Mouse (Mus musculus) neural tube, embryonic 11.5 days (tissue): ENCODE measurements around the gene Maneal. TPM values are rescaled to one million over a fixed set of nuclear protein-coding genes. Genes with fewer than 3 reads are reported as not detected.

ENCODE experiments used
- ATAC-seq: fragments of 200-750 bp; cut with Nextera tagmentation; 2 replicates; pipeline ENCODE4 v1.8.0; 2017; ENCODE audit warnings: moderate number of reproducible peaks, mild to moderate bottlenecking, moderate TSS enrichment, moderate library complexity; ENCODE audit not compliant: insufficient read depth, low FRiP score, low TSS enrichment
- DNase-seq: peaks from one replicate; pipeline ENCODE4 v3.0.0-alpha.2; 2015; ENCODE audit warnings: low spot score
- H3K27ac ChIP-seq: fragments of 300-500 bp; sonication (generic); 2 replicates; pipeline ENCODE4 v1.5.1; 2014; ENCODE audit warnings: low read depth, mild to moderate bottlenecking, low read length
- H3K27me3 ChIP-seq: fragments of 300-500 bp; sonication (generic); 2 replicates; pipeline ENCODE4 v1.6.1; 2014; ENCODE audit warnings: mild to moderate bottlenecking, low read length, mixed read lengths; ENCODE audit not compliant: control insufficient read depth, insufficient read depth
- H3K36me3 ChIP-seq: fragments of 300-500 bp; sonication (generic); 2 replicates; pipeline ENCODE4 v1.6.1; 2014; ENCODE audit warnings: mild to moderate bottlenecking, low read length, moderate library complexity, mixed read lengths; ENCODE audit not compliant: control insufficient read depth, insufficient read depth
- H3K4me1 ChIP-seq: fragments of 300-500 bp; sonication (generic); 2 replicates; pipeline ENCODE4 v1.6.1; 2014; ENCODE audit warnings: low read length, mixed read lengths; ENCODE audit not compliant: control insufficient read depth, insufficient read depth
- H3K4me2 ChIP-seq: fragments of 300-500 bp; sonication (generic); 2 replicates; pipeline ENCODE4 v1.6.1; 2014; ENCODE audit warnings: low read depth, mild to moderate bottlenecking, moderate library complexity
- H3K4me3 ChIP-seq: fragments of 300-500 bp; sonication (generic); 2 replicates; pipeline ENCODE4 v1.5.1; 2014; ENCODE audit warnings: low read depth, low read length
- H3K9ac ChIP-seq: fragments of 300-500 bp; sonication (generic); 2 replicates; pipeline ENCODE4 v1.6.1; 2014; ENCODE audit warnings: mild to moderate bottlenecking, low read length
- H3K9me3 ChIP-seq: fragments of 300-500 bp; sonication (generic); 2 replicates; pipeline ENCODE4 v1.6.1; 2016; ENCODE audit warnings: low read length; ENCODE audit not compliant: control insufficient read depth
- WGBS: fragments of 180-500 bp; shearing (Covaris S2); extraction: QIAGEN DNeasy Blood & Tissue Kit; methylation state at CpG from one replicate; pipeline ENCODE4 v1.1.7; 2014; 5-methylcytosine and 5-hydroxymethylcytosine counted together
- polyA plus RNA-seq: library from polyadenylated mRNA; unstranded; fragments of >200 nt; fragmentation: Nextera tagmentation; extraction: Ambion mirVana; gene quantifications from 2 replicates; pipeline ENCODE4 v1.2.1, GENCODE M21; 2014

Gene Maneal
- polyA plus RNA-seq, 1 experiment from 2014 or later, result 11.8 TPM

DNA sequence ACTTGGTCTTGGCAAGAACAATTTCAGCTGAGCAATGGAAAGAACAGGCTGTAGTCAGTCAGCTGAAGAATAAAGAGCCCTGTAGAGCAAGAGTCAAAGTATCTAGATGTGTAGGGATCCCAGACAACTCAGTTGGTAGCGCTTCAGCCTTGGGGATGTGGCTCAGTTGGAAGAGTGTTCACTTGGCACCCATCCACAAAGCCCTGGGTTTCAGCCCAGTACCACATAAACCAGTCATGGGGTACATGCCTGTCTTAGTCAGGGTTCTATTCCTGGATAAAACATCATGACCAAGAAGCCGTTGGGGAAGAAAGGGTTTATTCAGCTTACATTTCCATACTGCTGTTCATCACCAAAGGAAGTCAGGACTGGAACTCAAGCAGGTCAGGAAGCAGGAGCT, 28.0 kb upstream of the Maneal start:
- DNase-seq (no peak), ATAC-seq (no peak)
- WGBS, result 84% methylated on average over 2 of the region's 2 CpGs
- Histone ChIP-seq H3K9ac (no peak overlapping the region), H3K27me3 (peaks cover 23% of the 10 kb centered on the region), H3K4me1 (0 out of 2 replicates have a peak, but pooled peaks cover 3% of the 10 kb centered on the region), H3K4me3 (no peak overlapping the region), H3K4me2 (no peak overlapping the region), H3K36me3 (no peaks in the 10 kb centered on the region), H3K9me3 (no peaks in the 10 kb centered on the region), H3K27ac (no peak overlapping the region)

DNA sequence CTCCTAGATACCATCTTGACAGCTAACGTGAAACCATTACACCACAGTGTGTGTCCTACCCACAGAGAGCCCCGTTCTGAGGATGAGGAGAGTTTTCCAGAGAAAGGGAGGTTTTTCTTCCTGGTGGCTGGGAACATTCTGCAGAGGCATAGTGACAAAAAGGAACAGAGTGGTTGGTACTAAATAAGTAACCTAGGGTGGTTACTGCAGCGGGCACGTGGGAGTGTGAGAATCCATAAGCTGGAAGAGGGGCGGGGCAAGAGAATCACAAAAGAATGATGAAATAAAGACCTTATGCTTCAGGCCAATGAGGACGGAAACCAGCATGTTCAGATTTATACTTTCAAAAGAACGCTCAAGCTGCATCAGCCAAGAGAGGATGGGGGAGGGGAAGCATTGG, 26.7 kb upstream of the Maneal start:
- Histone ChIP-seq H3K9me3 (no peaks in the 10 kb centered on the region), H3K4me2 (no peak overlapping the region), H3K27me3 (peaks cover 14% of the 10 kb centered on the region; the same call in 1 of the 2 replicates), H3K4me3 (no peak overlapping the region), H3K4me1 (no peaks in the 10 kb centered on the region), H3K36me3 (no peaks in the 10 kb centered on the region), H3K27ac (no peak overlapping the region), H3K9ac (no peak overlapping the region)
- ATAC-seq (no peak), DNase-seq (no peak)
- WGBS, result 71% methylated on average over 7 of the region's 7 CpGs

DNA sequence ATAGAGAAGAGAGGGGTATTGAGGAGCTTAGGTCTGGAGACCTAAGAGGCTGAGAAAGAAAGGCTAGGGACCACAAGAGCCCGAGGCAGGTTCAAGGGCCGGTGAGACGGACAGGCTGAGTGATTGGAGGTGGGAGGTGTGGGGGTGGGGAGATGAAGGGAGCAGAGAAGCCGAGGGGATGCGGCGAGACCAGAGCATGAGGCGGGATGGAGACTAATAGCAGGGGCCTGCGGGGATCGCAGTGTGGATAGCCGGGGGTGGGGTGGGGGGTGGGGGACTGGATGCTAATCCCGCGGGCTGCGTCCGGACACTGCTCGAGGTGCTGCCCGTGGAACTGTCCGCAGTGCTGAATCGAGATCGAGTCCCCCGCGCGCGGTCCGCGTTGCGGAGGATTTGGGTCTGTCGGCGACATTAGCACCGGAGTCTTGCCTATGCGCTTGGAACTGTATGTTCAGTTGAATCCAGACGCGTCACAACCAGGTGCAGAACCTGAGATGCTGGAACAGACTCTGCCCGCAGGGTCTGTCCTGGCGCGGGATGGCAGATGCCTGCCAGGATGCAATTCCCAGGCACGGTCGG, 20.3 kb upstream of the Maneal start:
- peak overlapping the region; percentile 40 for H3K4me3 ChIP-seq
- ATAC-seq (peak; percentile 40), DNase-seq (peak; percentile 60)
- 0 out of 2 replicates have a peak overlapping the region, but pooled peaks have one; percentile 31 for H3K27ac ChIP-seq
- H3K27me3 ChIP-seq, result peaks cover 26% of the 10 kb centered on the region
- peak overlapping the region; percentile 53 for H3K4me2 ChIP-seq
- H3K9me3 ChIP-seq, result no peaks in the 10 kb centered on the region
- no peaks in the 10 kb centered on the region for H3K36me3 ChIP-seq
- H3K9ac ChIP-seq, result peak overlapping the region; percentile 40; the same call in 1 of the 2 replicates
- WGBS, result under 1% methylated on average over 36 of the region's 37 CpGs
- H3K4me1 ChIP-seq, result peaks cover 2% of the 10 kb centered on the region; the same call in 1 of the 2 replicates

DNA sequence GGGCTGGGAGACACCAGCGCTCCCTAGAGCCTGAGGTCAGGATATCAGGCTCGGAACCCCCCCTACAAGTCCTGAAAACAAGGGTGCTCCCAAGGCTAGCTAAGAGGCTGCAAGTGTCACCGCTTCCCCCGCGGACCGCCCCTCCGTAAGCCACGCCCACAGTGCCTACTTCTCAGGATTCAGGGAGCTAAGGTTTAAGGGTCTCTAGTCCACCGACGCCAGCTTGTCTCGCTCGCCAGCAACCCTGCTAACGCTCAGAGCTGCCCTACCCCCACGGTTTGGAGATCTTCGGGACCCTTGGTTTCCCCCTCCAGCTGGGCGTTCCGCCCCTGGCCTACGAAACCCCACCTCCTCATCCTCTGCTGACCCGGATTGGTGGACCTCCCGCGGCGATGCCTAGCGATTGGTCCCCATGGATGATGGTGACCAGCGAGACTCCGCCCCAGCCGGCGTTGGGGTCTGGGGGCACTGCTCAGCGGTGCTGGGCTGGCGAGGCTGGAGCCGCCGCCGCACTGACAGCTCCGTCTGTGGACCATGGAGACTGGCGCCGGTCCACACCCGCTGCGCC, 19.5 kb upstream of the Maneal start:
- H3K36me3 ChIP-seq, result no peaks in the 10 kb centered on the region
- under 1% methylated on average over 37 of the region's 37 CpGs for WGBS
- H3K27me3 ChIP-seq, result peaks cover 26% of the 10 kb centered on the region
- peaks cover 2% of the 10 kb centered on the region; the same call in 1 of the 2 replicates for H3K4me1 ChIP-seq
- peak overlapping the region; percentile 34; the same call in 1 of the 2 replicates for H3K27ac ChIP-seq
- no peaks in the 10 kb centered on the region for H3K9me3 ChIP-seq
- H3K9ac ChIP-seq, result peak overlapping the region; percentile 19
- peak overlapping the region; percentile 40 for H3K4me3 ChIP-seq
- peak overlapping the region; percentile 53 for H3K4me2 ChIP-seq
- ATAC-seq (peak; percentile 97), DNase-seq (peak; percentile 93)

DNA sequence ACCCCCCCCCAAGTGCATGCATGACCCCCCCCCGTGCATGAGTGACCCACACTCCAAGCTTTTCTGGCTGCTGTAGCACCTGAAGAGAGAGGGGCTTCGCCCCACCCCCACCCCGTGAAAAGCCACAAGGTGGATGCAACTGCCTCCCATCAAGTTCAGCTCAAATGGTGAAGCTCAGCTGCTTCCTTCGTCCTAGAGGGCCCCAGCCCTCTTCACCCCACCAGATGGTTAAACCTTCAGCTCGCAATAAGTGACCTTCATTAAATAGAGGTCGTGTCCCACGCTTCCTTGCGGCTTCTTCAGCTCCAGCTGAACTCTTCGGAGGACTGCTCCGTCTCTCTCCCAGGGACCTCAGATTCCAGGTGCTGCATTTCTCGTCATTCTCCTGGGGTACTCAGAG, 18.6 kb upstream of the Maneal start, which contains the start of gene Epha10:
Epha10 (plus strand) TSS at position 301 of the 400 bp plus-strand sequence.
- DNase-seq (no peak), ATAC-seq (no peak)
- peak within 1 kb of the TSS; percentile 40 for H3K4me3 ChIP-seq
- H3K4me2 ChIP-seq, result peak within 1 kb of the TSS; percentile 53
- H3K36me3 ChIP-seq, result no peaks in the 10 kb centered on the region
- peaks cover 2% of the 10 kb centered on the region; the same call in 1 of the 2 replicates for H3K4me1 ChIP-seq
- peak within 1 kb of the TSS; percentile 34; the same call in 1 of the 2 replicates for H3K27ac ChIP-seq
- H3K27me3 ChIP-seq, result peaks cover 24% of the 10 kb centered on the region
- H3K9ac ChIP-seq, result peak within 1 kb of the TSS; percentile 19
- 2% methylated on average over 10 of the region's 11 CpGs for WGBS
- H3K9me3 ChIP-seq, result no peaks in the 10 kb centered on the region

DNA sequence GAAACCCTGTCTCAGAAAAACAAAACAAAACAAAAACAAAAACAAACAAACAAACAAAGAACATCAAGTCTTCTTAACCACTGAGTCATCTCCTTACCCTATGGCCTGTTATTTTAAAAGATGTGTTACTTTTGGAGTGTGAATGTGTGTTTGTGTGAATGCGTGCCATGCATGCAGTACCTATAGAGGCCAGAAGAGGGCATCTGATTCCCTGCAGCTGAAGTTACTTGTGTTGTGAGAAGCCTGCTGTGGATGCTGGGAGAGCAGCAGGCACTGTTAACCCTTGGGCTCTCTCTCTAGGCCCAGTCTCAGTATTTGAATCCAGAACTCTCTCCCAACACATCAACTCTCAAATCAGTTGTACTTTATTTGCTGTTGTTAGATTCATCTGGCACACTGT, 10.7 kb upstream of the Maneal start:
- Histone ChIP-seq H3K36me3 (no peaks in the 10 kb centered on the region; the same call in 1 of the 2 replicates), H3K4me3 (no peak overlapping the region), H3K4me2 (no peak overlapping the region), H3K27ac (no peak overlapping the region), H3K9me3 (0 out of 2 replicates have a peak, but pooled peaks cover 3% of the 10 kb centered on the region), H3K9ac (no peak overlapping the region), H3K27me3 (no peaks in the 10 kb centered on the region), H3K4me1 (no peaks in the 10 kb centered on the region)
- ATAC-seq (no peak), DNase-seq (no peak)
- 90% methylated on average over 1 of the region's 1 CpGs for WGBS

DNA sequence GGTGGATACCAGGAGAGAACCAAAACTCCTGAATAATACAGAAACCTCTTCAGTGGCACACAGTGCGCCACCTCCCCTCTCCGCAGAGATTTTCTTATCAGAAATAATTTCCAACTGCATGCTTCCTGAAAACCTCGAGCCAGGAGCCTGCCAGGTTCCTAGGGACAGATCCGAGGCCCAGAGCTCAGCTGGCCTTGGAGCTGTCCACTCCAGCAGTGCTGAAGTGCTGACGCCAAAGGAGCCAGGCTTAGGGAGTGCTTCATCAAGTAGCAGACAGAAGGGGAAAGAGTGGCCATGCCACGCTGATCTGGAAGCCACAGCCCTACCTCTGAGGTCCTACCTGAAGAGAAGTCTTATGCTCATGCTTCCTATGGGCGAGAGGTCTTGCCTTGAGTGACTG, 1.5 kb downstream of the Maneal start:
- ATAC-seq (no peak), DNase-seq (peak; percentile 75)
- Histone ChIP-seq H3K27me3 (peaks cover 4% of the 10 kb centered on the region; the same call in 1 of the 2 replicates), H3K4me1 (peaks cover 5% of the 10 kb centered on the region; the same call in 1 of the 2 replicates), H3K27ac (no peak overlapping the region), H3K9ac (no peak overlapping the region), H3K36me3 (peaks cover 2% of the 10 kb centered on the region; the same call in 1 of the 2 replicates), H3K4me3 (no peak overlapping the region), H3K4me2 (peak overlapping the region; percentile 12; the same call in 1 of the 2 replicates), H3K9me3 (no peaks in the 10 kb centered on the region)
- 21% methylated on average over 7 of the region's 7 CpGs for WGBS

DNA sequence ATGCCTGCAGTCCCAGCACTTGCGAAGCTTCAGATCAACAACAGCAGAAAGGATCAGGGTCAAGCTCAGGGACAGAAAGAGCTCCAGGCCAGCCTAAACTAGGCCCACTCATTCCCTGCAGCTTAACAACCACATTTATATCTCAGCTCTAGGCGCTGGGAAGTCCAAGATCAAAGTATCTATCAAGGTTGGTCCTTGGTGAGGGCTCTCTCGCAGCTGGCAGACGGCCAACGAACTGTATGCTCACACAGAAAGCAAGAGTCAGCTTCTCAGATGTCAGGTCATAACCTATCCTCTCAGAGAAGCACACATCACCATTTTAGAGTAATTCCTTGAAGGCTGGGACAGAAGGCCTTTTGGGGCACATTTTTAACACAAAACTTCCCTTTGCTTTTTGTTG, 3.6 kb downstream of the Maneal start:
- WGBS, result 75% methylated on average over 5 of the region's 5 CpGs
- Histone ChIP-seq H3K27me3 (peaks cover 4% of the 10 kb centered on the region; the same call in 1 of the 2 replicates), H3K4me1 (peaks cover 5% of the 10 kb centered on the region; the same call in 1 of the 2 replicates), H3K4me2 (no peak overlapping the region), H3K36me3 (peaks cover 6% of the 10 kb centered on the region; the same call in 1 of the 2 replicates), H3K9me3 (no peaks in the 10 kb centered on the region), H3K27ac (no peak overlapping the region), H3K9ac (no peak overlapping the region), H3K4me3 (no peak overlapping the region)
- no peak for DNase-seq
- no peak for ATAC-seq
